Mouse (Mus musculus): ENCODE results near the gene Dnaaf1.

DNA sequence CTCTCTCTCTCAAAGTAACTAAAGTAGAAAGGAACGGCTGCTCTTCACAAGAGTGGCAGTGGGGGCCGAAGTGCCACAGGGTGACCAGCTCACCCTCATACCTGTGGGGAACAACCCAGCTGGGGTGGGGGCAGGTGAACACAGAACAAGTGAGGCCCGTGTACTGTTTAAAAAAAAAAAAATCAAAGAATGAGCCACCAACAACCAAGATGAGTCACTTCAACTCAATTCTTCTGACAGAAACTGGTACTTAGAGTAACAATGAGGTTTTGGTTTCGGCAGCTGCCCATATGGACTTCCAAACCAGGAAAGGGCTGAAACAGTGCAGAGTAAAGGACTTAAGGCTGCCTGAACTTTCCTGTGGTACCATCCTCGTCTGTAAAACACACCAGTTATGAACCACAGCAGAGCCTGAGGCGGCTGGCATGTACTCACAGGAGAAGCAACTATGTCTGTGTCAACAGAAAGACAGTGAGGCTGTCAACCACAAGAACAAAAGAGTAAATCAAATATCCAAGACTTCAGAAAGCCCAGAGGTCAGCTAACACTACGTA lies 26.4 kb upstream of the Dnaaf1 start:
- TF ChIP-seq CTCF (IDR thresholded peaks at IDR 0.05; ENCODE audit: control insufficient read depth, insufficient read depth, low read length), result no peak
- no peak for TF ChIP-seq POLR2A (IDR thresholded peaks at IDR 0.05; ENCODE audit: borderline replicate concordance, control insufficient read depth, low read depth, low read length)

Measured in bone marrow, adult 2 months (tissue).